Mouse (Mus musculus) brain, embryonic 14.5 days (tissue): ENCODE results near the gene Syne1.

Source experiments
- CTCF ChIP-seq: fragments of 200-500 bp; IDR thresholded peaks from 2 replicates; pipeline ENCODE4 v1.5.1; 2012; ENCODE audit warnings: inconsistent platforms, mild to moderate bottlenecking, moderate library complexity, borderline replicate concordance; ENCODE audit not compliant: insufficient read depth, insufficient read length; ENCODE audit errors: extremely low read depth
- POLR2A ChIP-seq: fragments of 200-500 bp; IDR thresholded peaks from 2 replicates; pipeline ENCODE4 v1.6.1; 2012; ENCODE audit warnings: mild to moderate bottlenecking, inconsistent platforms, borderline replicate concordance; ENCODE audit not compliant: poor library complexity, insufficient read depth, insufficient read length, severe bottlenecking; ENCODE audit errors: extremely low read depth

- no peak for TF ChIP-seq POLR2A
- no peak for TF ChIP-seq CTCF
Observed at GRCm38 (mm10) chr10:5336394-5336793, 214.9 kb downstream of the Syne1 start.
